Mouse (Mus musculus): ENCODE results near the gene Tbc1d23. TPM values are rescaled to one million over a fixed set of nuclear protein-coding genes. Genes with fewer than 3 reads are reported as not detected.

Tbc1d23 gene
- polyA plus RNA-seq (2017; shearing (Covaris generic)), result 37.0 TPM

DNA sequence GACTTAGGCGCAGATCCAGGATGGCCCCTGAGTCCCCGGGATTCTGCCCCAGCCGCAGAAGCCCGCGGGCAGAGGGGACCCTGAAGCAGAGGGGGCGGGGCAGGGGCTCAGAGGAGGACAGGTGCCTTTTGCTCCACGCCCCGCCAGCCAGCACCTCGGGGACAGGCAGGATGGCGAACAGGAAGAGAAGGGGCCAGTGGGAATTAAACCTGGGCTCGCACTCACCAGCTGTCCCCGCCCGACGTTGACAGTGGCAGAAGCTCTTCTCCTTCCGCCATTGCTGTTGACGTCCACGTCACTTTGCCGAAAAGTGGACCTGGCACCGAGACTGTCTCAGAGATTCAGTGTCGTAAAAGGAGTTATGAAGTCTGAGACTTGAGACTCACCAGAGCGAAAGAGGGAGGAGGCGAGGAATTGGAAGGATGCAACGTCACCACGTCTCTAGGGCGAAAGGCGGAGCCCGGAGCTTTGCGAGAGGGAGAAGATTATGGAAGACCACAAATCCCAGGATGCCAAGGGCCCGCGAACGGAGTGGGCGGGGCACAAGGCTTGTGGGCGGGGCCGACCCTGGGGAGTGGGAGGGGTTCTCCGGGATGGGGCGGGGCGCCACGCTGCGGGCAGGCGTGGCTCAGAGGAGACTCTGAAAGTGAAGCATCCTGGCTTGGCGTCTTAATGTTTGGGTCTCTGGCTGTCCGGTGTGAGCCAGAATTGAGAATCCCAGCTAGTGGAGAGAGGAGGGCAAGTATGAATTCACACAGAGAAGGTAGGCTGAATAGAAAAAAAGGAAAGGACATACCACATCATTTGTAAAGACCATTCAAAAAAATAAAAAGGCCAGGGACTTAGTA lies at the start of gene Tbc1d23:
Tbc1d23 (minus strand) TSS at position 416 of the 848 bp plus-strand sequence.

GRCm38 (mm10) chr16:57166611-57167513 lies 64.4 kb downstream of the Tbc1d23 start, which contains the start of gene Nit2:
Nit2 (minus strand) TSS chr16:57167341.

GRCm38 (mm10) chr16:57120913-57121815 lies 110.1 kb downstream of the Tbc1d23 start, which contains the start of gene Tomm70a:
Tomm70a (plus strand) TSS chr16:57121703.

Other genes starting within 250 kb of the Tbc1d23 start
- gene Tmem45a2, start 160.1 kb downstream of the Tbc1d23 start, polyA plus RNA-seq (2017; shearing (Covaris generic)), result not detected
- gene Tomm70a, start 109.8 kb downstream of the Tbc1d23 start, polyA plus RNA-seq (2017; shearing (Covaris generic)), result 14.9 TPM
- gene Nit2, start 64.2 kb downstream of the Tbc1d23 start, polyA plus RNA-seq (2017; shearing (Covaris generic)), result 37.8 TPM
- gene Tmem30c, start 61.4 kb upstream of the Tbc1d23 start, polyA plus RNA-seq (2017; shearing (Covaris generic)), result not detected
- gene Filip1l, start 121.6 kb upstream of the Tbc1d23 start, polyA plus RNA-seq (2017; shearing (Covaris generic)), result 14.3 TPM

All from inflammation-experienced regulatory T-cells, adult 16 weeks (primary cell).